Mouse (Mus musculus): Measurements from ENCODE around the gene Cym. TPM values are rescaled to one million over a fixed set of nuclear protein-coding genes. Genes with fewer than 3 reads are reported as not detected.

Gene Cym
- polyA plus RNA-seq, 1 experiment from 2014 or later, result 3.1 TPM

DNA sequence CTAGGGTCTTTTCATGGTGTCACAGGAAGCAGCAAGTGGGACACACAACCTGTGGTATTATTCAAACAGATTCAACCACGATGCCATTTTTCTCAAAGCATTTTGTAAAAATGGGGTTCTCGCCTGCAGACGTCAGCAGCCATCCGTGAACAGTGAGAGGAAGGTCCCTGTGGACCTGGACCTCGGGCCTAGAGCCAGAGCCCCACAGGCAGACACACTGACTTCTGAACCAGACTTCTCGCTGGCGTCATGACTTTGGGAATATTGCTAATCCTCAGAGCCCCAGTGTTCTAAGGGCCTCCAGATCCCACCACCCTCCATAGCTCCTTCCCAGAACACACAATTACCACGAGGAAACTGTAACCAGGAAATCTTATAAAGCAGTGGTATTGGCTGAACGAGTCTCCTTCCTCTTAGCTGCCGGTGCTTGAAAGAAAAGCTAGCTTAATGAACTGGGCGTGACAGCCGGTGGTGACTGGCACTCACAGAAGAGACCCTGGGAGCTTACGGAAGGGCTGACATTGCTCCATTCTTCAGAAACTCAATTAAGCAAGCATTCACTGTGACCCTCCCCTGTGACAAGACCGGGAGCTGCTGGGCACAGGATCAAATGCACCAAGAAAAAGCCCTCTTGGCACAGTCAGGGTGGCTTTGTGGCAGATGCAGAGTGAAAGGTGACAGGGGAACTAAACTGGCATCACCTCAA lies 20.0 kb upstream of the Cym start:
- Histone ChIP-seq H3K36me3 (no peaks in the 10 kb centered on the region), H3K9ac (no peak overlapping the region), H3K4me1 (replicated peaks) (no peaks in the 10 kb centered on the region), H3K27me3 (no peaks in the 10 kb centered on the region; the same call in 1 of the 2 replicates), H3K4me3 (replicated peaks) (no peak overlapping the region), H3K9me3 (replicated peaks) (no peaks in the 10 kb centered on the region), H3K4me2 (no peak overlapping the region), H3K27ac (no peak overlapping the region)
- DNase-seq, result no peak
- ATAC-seq (ENCODE audit: low read depth), result no peak
- WGBS (ENCODE audit: insufficient replicate concordance), result 44% methylated on average over 14 of the region's 14 CpGs

DNA sequence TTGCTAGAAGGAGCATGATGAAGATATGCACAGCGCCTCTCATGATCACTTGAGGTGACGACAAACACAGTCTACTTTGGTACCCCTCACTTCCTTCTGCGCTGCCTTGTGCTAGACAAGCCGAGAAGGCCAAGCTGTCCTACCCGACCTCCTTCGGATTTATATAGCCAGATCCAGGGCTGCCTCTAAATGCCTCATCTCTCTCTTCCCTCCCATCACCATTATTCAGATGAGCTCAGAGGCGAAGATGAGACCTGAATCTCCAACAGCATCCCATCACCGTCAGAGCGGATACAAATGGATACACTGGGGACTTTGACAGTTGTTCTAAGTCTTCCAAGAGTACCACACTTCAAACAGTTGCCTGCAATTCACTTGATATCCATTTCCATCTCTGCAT lies 18.1 kb upstream of the Cym start, which contains the start of gene Prok1:
Gene Prok1 (minus strand): TSS at position 101 of the 400 bp plus-strand sequence.
- no peak within 1 kb of the TSS for H3K4me3 ChIP-seq (replicated peaks)
- no peak within 1 kb of the TSS for H3K27ac ChIP-seq
- H3K4me2 ChIP-seq, result no peak within 1 kb of the TSS
- ATAC-seq (ENCODE audit: low read depth) (no peak), DNase-seq (no peak)
- no peaks in the 10 kb centered on the region for H3K36me3 ChIP-seq
- H3K9me3 ChIP-seq (replicated peaks), result no peaks in the 10 kb centered on the region
- no peaks in the 10 kb centered on the region; the same call in 1 of the 2 replicates for H3K27me3 ChIP-seq
- no peaks in the 10 kb centered on the region for H3K4me1 ChIP-seq (replicated peaks)
- 74% methylated on average over 9 of the region's 9 CpGs for WGBS (ENCODE audit: insufficient replicate concordance)
- no peak within 1 kb of the TSS for H3K9ac ChIP-seq

DNA sequence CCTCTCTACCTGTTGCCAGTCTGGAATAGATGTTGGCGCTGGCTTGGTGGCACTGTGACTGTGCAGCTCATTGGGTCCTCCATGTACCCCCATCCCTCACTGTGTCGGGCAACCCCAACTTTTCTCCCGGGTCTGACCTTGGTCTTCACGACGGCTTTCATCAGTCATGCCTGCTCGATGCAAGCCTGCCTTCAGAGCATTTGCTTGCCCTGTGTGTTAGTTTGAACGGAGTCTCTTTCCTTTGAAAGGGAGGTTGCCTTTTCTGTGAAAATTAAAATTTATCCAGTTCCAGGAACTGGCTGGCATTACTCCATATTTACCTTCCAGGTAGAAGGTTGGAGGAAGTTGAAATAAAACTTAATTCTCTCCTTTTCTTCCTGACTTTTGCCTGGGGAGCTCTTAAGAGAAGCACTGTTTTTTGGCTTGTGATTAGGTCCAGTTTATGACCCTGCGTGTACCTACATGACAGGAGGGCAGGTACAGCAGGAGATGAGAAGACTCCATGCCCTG lies 17.0 kb upstream of the Cym start:
- DNase-seq, result no peak
- H3K36me3 ChIP-seq, result no peaks in the 10 kb centered on the region
- no peak overlapping the region for H3K4me3 ChIP-seq (replicated peaks)
- H3K9me3 ChIP-seq (replicated peaks), result no peaks in the 10 kb centered on the region
- ATAC-seq (ENCODE audit: low read depth), result no peak
- no peak overlapping the region for H3K9ac ChIP-seq
- no peaks in the 10 kb centered on the region for H3K4me1 ChIP-seq (replicated peaks)
- H3K27me3 ChIP-seq, result no peaks in the 10 kb centered on the region; the same call in 1 of the 2 replicates
- no peak overlapping the region for H3K4me2 ChIP-seq
- 69% methylated on average over 8 of the region's 8 CpGs for WGBS (ENCODE audit: insufficient replicate concordance)
- no peak overlapping the region for H3K27ac ChIP-seq

DNA sequence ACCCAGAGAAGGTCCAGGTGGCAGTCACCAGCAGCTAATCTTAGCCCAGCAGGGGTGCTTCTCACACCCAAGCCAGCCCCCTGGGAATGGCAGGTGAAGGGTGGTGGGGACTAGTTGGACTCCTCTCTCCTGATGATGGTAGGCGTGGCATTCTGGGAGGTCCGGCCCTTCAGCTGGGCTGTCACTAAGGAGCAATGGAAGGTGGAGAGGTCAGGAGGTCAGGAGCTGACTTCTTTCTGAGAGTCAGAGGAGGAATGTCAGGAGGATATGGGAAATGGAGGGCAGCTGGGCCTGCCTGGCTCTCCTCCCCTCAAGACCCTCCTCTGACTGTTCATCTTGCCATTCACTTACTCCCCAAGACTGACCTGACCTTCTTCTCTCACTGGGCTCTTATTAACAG lies 16.5 kb upstream of the Cym start:
- Histone ChIP-seq H3K36me3 (no peaks in the 10 kb centered on the region), H3K27me3 (peaks cover 3% of the 10 kb centered on the region), H3K9ac (no peak overlapping the region), H3K4me2 (no peak overlapping the region), H3K9me3 (replicated peaks) (no peaks in the 10 kb centered on the region), H3K4me1 (replicated peaks) (no peaks in the 10 kb centered on the region), H3K27ac (no peak overlapping the region), H3K4me3 (replicated peaks) (no peak overlapping the region)
- WGBS (ENCODE audit: insufficient replicate concordance), result 65% methylated on average over 2 of the region's 2 CpGs
- ATAC-seq (ENCODE audit: low read depth), result no peak
- no peak for DNase-seq

DNA sequence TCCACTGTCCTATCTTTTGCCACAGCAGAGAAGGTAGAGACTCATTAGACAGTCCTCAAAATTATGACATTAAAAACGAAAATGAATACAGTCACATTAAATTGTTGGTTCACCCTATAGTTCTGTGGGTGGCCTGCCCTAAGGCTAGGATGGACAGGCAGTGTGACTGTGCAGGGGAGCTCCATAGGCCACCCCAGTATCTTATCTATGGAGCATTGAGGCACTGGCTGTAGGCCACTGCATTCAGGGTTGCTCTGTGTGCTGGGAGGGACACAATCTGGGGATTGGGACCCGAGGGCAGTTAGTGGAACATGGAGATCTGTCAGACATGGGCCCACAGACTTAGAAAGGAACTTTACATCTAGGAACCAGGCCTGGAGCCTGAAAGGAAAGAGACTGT lies 12.4 kb upstream of the Cym start:
- 18% methylated on average over 2 of the region's 2 CpGs for WGBS (ENCODE audit: insufficient replicate concordance)
- Histone ChIP-seq H3K4me2 (no peak overlapping the region), H3K4me1 (replicated peaks) (peaks cover 3% of the 10 kb centered on the region; the same call in 1 of the 2 replicates), H3K9ac (no peak overlapping the region), H3K27me3 (peaks cover 6% of the 10 kb centered on the region; the same call in 1 of the 2 replicates), H3K9me3 (replicated peaks) (no peaks in the 10 kb centered on the region), H3K36me3 (no peaks in the 10 kb centered on the region), H3K27ac (no peak overlapping the region), H3K4me3 (replicated peaks) (no peak overlapping the region)
- ATAC-seq (ENCODE audit: low read depth), result no peak
- no peak for DNase-seq

DNA sequence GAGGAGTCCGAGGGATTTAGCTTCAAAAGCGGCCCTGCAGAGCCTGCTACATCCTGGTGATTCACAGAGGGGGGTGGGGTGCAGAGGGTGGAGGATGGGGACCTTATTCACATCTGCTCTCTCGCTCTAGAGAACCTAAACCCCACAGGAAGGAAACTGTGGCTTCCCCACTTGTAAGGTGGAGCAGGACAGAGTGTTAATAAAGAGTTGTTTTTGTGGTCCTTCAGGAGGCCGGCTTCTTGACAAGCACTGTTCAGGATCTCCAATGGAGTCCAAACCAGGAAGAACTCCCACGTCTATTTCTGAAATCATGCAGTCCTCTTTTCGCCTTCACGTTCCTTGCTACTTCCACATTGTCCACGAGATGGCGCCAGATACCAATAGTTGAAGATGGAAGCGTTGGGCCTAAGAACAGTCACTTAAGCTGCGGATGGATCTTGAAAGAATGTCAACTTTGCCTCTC lies 11.8 kb upstream of the Cym start:
- Histone ChIP-seq H3K36me3 (no peaks in the 10 kb centered on the region), H3K9me3 (replicated peaks) (no peaks in the 10 kb centered on the region), H3K27ac (no peak overlapping the region), H3K4me3 (replicated peaks) (no peak overlapping the region), H3K4me1 (replicated peaks) (peaks cover 3% of the 10 kb centered on the region; the same call in 1 of the 2 replicates), H3K4me2 (no peak overlapping the region), H3K9ac (no peak overlapping the region), H3K27me3 (peaks cover 6% of the 10 kb centered on the region; the same call in 1 of the 2 replicates)
- ATAC-seq (ENCODE audit: low read depth) (no peak), DNase-seq (peak; percentile 38)
- 6% methylated on average over 11 of the region's 11 CpGs for WGBS (ENCODE audit: insufficient replicate concordance)

DNA sequence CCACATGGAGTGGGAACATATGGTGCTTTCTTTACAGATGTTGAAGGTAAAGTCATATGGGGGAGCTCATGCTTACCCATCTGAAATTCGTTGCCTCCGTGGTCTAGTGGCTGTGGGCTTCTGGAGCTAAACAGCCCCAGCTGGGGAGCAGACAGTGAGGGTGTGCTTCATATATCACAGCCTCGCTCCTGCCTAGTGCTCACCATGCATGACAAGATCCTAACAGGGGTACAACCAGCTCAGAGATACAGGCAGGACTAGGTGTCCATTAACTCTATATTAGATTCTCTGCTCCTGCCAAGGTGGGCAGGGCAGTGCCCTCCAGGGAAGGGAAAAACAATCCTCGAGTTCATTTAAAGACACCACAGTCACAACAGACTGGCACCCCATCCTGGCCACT lies 9.7 kb upstream of the Cym start:
- Histone ChIP-seq H3K36me3 (no peaks in the 10 kb centered on the region), H3K9ac (no peak overlapping the region), H3K4me3 (replicated peaks) (no peak overlapping the region), H3K4me2 (no peak overlapping the region), H3K9me3 (replicated peaks) (no peaks in the 10 kb centered on the region), H3K4me1 (replicated peaks) (peaks cover 3% of the 10 kb centered on the region; the same call in 1 of the 2 replicates), H3K27ac (no peak overlapping the region), H3K27me3 (peaks cover 6% of the 10 kb centered on the region; the same call in 1 of the 2 replicates)
- DNase-seq (no peak), ATAC-seq (ENCODE audit: low read depth) (no peak)
- 41% methylated on average over 4 of the region's 4 CpGs for WGBS (ENCODE audit: insufficient replicate concordance)

DNA sequence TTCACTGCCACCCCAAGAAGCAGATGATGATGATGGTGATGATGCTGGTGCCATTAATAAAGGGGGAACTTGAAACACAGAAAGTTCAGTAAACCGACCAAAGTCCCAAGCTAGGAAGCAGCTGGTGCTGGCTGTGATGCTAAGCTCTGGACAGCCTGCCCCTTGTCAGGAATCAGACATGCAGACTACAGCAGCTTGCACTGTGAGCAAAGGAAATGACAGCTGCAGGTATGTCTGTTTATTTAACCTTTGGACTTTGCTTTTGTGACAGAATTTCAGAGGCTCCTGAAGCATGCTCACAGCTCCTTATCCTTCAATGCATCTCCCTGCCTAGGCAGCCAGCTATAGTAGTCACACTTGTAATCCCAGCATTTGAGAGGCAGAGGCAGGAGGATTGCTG lies 9.0 kb upstream of the Cym start, which contains the start of gene A630076J17Rik:
Gene A630076J17Rik (plus strand): TSS at position 88 of the 400 bp plus-strand sequence.
- peaks cover 3% of the 10 kb centered on the region; the same call in 1 of the 2 replicates for H3K4me1 ChIP-seq (replicated peaks)
- peaks cover 6% of the 10 kb centered on the region; the same call in 1 of the 2 replicates for H3K27me3 ChIP-seq
- no peaks in the 10 kb centered on the region for H3K9me3 ChIP-seq (replicated peaks)
- H3K36me3 ChIP-seq, result no peaks in the 10 kb centered on the region
- H3K27ac ChIP-seq, result no peak within 1 kb of the TSS
- DNase-seq (no peak), ATAC-seq (ENCODE audit: low read depth) (no peak)
- 11% methylated on average over 1 of the region's 1 CpGs for WGBS (ENCODE audit: insufficient replicate concordance)
- no peak within 1 kb of the TSS for H3K4me3 ChIP-seq (replicated peaks)
- no peak within 1 kb of the TSS for H3K4me2 ChIP-seq
- no peak within 1 kb of the TSS for H3K9ac ChIP-seq

DNA sequence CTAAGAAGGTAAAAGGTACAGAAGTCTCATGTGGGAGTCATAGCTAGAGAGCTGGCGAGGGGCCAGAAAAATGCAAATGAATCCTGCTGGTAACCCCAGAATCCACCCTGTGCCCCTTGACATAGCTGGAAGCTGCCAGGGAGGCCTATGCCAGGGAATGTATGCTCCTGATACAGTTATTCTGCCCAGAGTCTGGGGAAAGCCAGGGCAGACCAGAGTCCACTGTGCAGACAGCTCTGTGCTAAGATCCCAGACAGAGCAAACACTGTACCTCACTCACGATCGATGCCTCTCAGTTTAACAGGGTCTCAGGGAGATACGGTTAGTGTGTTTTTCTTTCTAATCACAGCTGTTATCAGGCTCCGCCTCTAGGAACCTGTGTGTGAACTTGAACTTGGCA lies 8.3 kb upstream of the Cym start:
- no peaks in the 10 kb centered on the region for H3K9me3 ChIP-seq (replicated peaks)
- ATAC-seq (ENCODE audit: low read depth) (peak; percentile 78), DNase-seq (no peak)
- H3K4me2 ChIP-seq, result no peak overlapping the region
- H3K9ac ChIP-seq, result no peak overlapping the region
- 52% methylated on average over 5 of the region's 5 CpGs for WGBS (ENCODE audit: insufficient replicate concordance)
- H3K4me3 ChIP-seq (replicated peaks), result no peak overlapping the region
- H3K36me3 ChIP-seq, result no peaks in the 10 kb centered on the region
- peaks cover 6% of the 10 kb centered on the region; the same call in 1 of the 2 replicates for H3K27me3 ChIP-seq
- peaks cover 3% of the 10 kb centered on the region; the same call in 1 of the 2 replicates for H3K4me1 ChIP-seq (replicated peaks)
- H3K27ac ChIP-seq, result no peak overlapping the region

DNA sequence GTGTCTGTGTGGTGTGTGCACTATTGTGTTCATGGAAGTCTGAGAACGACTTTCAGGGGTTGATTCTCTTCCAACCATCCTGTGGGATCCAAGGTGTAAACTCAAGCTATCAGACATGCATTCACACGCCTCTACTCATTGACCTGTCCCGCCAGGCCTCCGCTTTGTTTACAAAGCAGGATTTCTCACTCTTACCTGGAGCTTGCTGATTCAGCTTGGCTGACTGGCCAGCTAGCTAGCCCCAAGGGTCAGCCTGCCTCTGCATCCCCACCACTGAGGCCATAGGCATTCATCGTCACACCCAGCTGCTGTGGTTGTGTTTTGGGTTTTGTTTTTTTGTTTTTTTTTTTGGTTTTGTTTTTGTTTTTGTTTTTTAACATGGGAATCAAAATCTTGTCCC lies 7.7 kb upstream of the Cym start:
- peaks cover 3% of the 10 kb centered on the region; the same call in 1 of the 2 replicates for H3K4me1 ChIP-seq (replicated peaks)
- ATAC-seq (ENCODE audit: low read depth), result no peak
- no peak overlapping the region for H3K27ac ChIP-seq
- H3K9ac ChIP-seq, result no peak overlapping the region
- H3K36me3 ChIP-seq, result no peaks in the 10 kb centered on the region
- 54% methylated on average over 5 of the region's 5 CpGs for WGBS (ENCODE audit: insufficient replicate concordance)
- no peaks in the 10 kb centered on the region; the same call in 1 of the 2 replicates for H3K9me3 ChIP-seq (replicated peaks)
- no peak for DNase-seq
- no peak overlapping the region for H3K4me2 ChIP-seq
- peaks cover 6% of the 10 kb centered on the region; the same call in 1 of the 2 replicates for H3K27me3 ChIP-seq
- H3K4me3 ChIP-seq (replicated peaks), result no peak overlapping the region

DNA sequence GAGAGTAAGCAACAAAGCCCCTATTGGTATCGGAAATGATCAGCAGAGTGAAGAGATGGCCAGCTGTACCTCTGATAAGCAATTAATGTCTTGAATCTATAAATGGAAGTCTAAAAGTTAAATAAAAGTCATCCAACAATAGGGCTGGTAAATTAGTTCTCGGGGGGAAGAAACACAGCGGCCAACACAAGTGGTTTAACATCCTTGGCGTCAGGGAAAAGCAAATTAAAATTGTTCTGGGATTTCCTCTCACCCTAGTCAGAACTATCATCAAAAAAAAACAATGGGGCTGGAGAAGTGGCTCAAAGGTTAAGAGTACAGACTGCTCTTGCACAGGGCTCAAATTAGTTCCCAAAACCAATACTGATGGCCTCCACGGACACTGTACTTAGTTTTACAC lies 4.3 kb upstream of the Cym start:
- no peak overlapping the region for H3K4me2 ChIP-seq
- no peak overlapping the region for H3K27ac ChIP-seq
- DNase-seq, result no peak
- 63% methylated on average over 5 of the region's 5 CpGs for WGBS (ENCODE audit: insufficient replicate concordance)
- H3K4me1 ChIP-seq (replicated peaks), result peaks cover 3% of the 10 kb centered on the region; the same call in 1 of the 2 replicates
- ATAC-seq (ENCODE audit: low read depth), result no peak
- H3K4me3 ChIP-seq (replicated peaks), result no peak overlapping the region
- no peaks in the 10 kb centered on the region; the same call in 1 of the 2 replicates for H3K9me3 ChIP-seq (replicated peaks)
- no peaks in the 10 kb centered on the region for H3K36me3 ChIP-seq
- no peaks in the 10 kb centered on the region for H3K27me3 ChIP-seq
- H3K9ac ChIP-seq, result no peak overlapping the region

All from liver, embryonic 13.5 days (tissue).